Mouse (Mus musculus) C2C12 (cell line): Measurements from ENCODE around the gene Tmem190. TPM values are rescaled to one million over a fixed set of nuclear protein-coding genes. Genes with fewer than 3 reads are reported as not detected.
"Not testable (repeated sequence)": the region's sequence is repeated elsewhere in the genome, so short reads cannot be mapped to it uniquely, and the experiment has no call there.

Experiments used
- H3K27me3 ChIP-seq: one replicate; pipeline ENCODE4 v1.6.1; 2011; ENCODE audit not compliant: control insufficient read depth, insufficient read depth, insufficient read length
- H3K36me3 ChIP-seq: one replicate; pipeline ENCODE4 v1.6.1; 2011; ENCODE audit not compliant: control insufficient read depth, insufficient read depth
- H3K4me3 ChIP-seq: one replicate; pipeline ENCODE4 v1.5.1; 2011; ENCODE audit warnings: mild to moderate bottlenecking, control low read depth; ENCODE audit not compliant: poor library complexity, insufficient read depth, severe bottlenecking
- H3K79me2 ChIP-seq: one replicate; pipeline ENCODE4 v1.6.1; 2011; ENCODE audit not compliant: control insufficient read depth, insufficient read depth
- H3K79me3 ChIP-seq: one replicate; pipeline ENCODE4 v1.6.1; 2011; ENCODE audit warnings: low read depth, control low read depth
- H3ac ChIP-seq: one replicate; pipeline ENCODE3; 2011; ENCODE audit warnings: low read depth; ENCODE audit not compliant: control insufficient read depth, insufficient read length
- CEBPB ChIP-seq: IDR thresholded peaks from one replicate; pipeline ENCODE4 v1.6.1; 2011; ENCODE audit warnings: low read depth, mild to moderate bottlenecking, control low read depth, moderate library complexity
- CTCF ChIP-seq: IDR thresholded peaks from one replicate; pipeline ENCODE4 v1.5.1; 2011; ENCODE audit not compliant: control insufficient read depth, insufficient read depth, insufficient read length
- FOSL1 ChIP-seq: IDR thresholded peaks from one replicate; pipeline ENCODE4 v1.8.0; 2011; ENCODE audit warnings: mild to moderate bottlenecking, low read length; ENCODE audit not compliant: poor library complexity, insufficient read depth, severe bottlenecking
- MAX ChIP-seq: IDR thresholded peaks from one replicate; pipeline ENCODE4 v1.6.1; 2011; ENCODE audit warnings: mild to moderate bottlenecking, control low read depth
- MYOD1 ChIP-seq: IDR thresholded peaks from one replicate; pipeline ENCODE4 v1.6.1; 2011; ENCODE audit warnings: low read depth; ENCODE audit not compliant: control insufficient read depth, insufficient read length
- MYOG ChIP-seq: IDR thresholded peaks from one replicate; pipeline ENCODE4 v1.6.1; 2011; ENCODE audit not compliant: control insufficient read depth, insufficient read length; ENCODE audit errors: extremely low read depth
- USF1 ChIP-seq: IDR thresholded peaks from one replicate; pipeline ENCODE4 v1.6.1; 2011; ENCODE audit warnings: low read depth, mild to moderate bottlenecking, control low read depth, moderate library complexity
- polyA plus RNA-seq: library from polyadenylated mRNA; unstranded; fragments of >200 nt; fragmentation: generic; extraction: Trizol; gene quantifications from one replicate; pipeline ENCODE4 v1.2.1, GENCODE M21; 2012; ENCODE audit warnings: missing spikeins

Gene Tmem190
- polyA plus RNA-seq, 1 experiment: 0.84 TPM

DNA sequence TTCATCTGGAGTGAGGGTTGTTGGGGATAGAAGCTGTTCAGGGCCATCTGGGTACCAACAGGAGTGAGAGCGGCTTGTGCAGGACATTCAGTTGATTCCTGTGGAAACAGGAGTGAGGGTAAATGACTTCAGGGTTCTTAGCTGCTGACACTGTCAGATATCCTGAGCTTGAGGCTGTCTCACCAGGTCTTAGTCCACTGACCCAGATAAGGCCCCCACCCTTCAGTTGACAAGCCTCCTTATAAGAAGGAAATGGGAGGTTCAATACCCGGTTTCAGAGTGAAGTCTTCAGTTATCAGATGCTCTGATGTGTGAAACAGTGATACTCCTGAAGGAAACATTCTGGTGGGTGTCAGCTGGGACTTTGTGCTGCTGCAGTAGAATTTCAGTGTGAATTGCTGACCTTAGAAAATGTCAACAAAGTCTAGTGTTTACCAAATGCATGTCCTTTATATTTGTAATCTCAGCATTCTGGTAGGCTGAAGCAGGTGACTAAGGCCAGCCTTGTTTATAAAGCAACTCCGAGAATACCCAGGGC, 12.0 kb downstream of the Tmem190 start:
- Histone ChIP-seq H3K79me3 (peaks cover 19% of the 10 kb centered on the region), H3K79me2 (peaks cover 27% of the 10 kb centered on the region), H3K4me3 (peak overlapping the region; percentile 60), H3K36me3 (peaks cover 45% of the 10 kb centered on the region), H3ac (peak overlapping the region; percentile 100), H3K27me3 (no peaks in the 10 kb centered on the region)
- TF ChIP-seq MAX (no peak), CTCF (no peak), CEBPB (no peak), FOSL1 (no peak)

DNA sequence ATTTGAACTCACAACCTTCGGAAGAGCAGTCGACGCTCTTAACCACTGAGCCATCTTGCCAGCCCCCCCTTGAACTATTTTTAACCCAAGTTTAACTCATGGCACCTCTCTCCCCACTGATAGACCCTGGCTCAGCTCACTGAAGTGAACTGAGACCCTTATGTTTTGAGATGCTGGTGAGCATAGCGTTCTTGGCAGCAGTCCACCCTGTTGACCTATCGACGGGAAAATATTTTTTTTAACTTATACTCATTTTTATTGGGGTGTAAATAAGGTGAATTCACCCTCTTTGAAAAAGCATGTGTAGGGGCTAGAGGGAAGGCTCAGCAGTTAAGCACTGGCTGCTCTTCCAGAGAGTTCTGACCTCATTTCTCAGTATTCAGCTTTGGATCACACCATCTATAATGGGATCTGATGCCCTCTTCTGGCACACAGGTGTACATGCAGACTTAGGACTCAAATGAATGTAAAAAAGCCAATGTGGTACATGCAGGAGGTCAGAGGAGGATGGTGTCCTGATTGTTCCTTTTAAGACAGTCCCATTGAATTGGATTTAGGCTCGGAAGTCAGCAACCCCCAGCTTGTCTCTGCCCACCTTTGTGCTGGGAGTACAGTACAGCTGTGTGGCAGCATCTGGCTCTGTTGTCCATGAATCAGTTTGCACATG, 13.2 kb downstream of the Tmem190 start:
- Histone ChIP-seq H3K79me3 (peaks cover 19% of the 10 kb centered on the region), H3K79me2 (peaks cover 27% of the 10 kb centered on the region), H3K27me3 (no peaks in the 10 kb centered on the region), H3ac (no peak overlapping the region), H3K4me3 (no peak overlapping the region), H3K36me3 (peaks cover 45% of the 10 kb centered on the region)
- TF ChIP-seq MAX (no peak), MYOD1 (no peak), CTCF (no peak), USF1 (no peak), CEBPB (no peak), MYOG (no peak)

DNA sequence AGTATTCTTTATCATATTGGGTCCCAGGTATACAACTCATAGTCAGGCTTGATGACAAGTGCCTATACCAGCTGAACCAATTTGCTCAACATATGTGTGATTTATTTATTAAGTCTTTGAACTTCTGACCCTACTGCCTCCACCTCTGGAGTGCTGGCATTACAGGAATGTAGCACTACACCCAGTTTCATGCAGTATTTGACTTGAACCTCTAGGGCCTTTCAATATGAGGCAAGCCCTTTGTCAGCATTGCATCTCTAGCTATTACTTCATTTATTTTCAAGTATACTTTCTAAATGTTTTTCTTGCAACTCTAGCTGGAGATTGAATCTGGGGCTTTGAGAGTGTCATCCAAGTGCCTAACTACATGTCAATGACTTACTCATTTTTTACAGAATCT, 19.5 kb downstream of the Tmem190 start:
- Histone ChIP-seq H3ac (no peak overlapping the region), H3K4me3 (no peak overlapping the region), H3K79me3 (no peaks in the 10 kb centered on the region), H3K27me3 (no peaks in the 10 kb centered on the region), H3K36me3 (peaks cover 38% of the 10 kb centered on the region), H3K79me2 (no peaks in the 10 kb centered on the region)
- no peak for TF ChIP-seq CTCF
- TF ChIP-seq CEBPB: no peak
- TF ChIP-seq FOSL1: no peak
- TF ChIP-seq USF1: no peak
- TF ChIP-seq MYOG: no peak
- no peak for TF ChIP-seq MYOD1
- TF ChIP-seq MAX: no peak

DNA sequence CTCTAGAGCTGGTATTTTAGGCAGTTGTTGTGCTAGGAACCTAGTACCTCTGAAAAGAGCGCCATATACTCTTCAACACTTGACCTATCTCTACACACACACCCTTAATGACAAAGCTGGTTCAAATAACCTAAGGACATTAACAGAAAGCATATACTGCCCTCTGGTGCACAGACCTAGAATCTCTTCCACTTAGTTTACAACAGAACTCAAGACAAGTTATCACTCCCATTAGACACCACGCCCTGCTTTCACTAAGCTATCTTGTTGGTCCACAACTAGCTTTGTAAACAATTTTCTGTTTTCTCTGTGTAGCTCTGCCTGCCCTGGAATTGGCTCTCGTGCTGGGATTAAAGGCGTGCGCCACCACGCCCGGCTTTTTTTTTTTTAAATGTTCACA, 24.0 kb downstream of the Tmem190 start:
- H3K79me2 ChIP-seq: peaks cover 34% of the 10 kb centered on the region
- H3K27me3 ChIP-seq: no peaks in the 10 kb centered on the region
- no peak overlapping the region for H3K4me3 ChIP-seq
- H3K36me3 ChIP-seq: peaks cover 69% of the 10 kb centered on the region
- no peak overlapping the region for H3ac ChIP-seq
- H3K79me3 ChIP-seq: peaks cover 35% of the 10 kb centered on the region
- TF ChIP-seq CEBPB (no peak), MYOG (no peak), FOSL1 (no peak), MAX (no peak), MYOD1 (no peak), USF1 (no peak), CTCF (no peak)

DNA sequence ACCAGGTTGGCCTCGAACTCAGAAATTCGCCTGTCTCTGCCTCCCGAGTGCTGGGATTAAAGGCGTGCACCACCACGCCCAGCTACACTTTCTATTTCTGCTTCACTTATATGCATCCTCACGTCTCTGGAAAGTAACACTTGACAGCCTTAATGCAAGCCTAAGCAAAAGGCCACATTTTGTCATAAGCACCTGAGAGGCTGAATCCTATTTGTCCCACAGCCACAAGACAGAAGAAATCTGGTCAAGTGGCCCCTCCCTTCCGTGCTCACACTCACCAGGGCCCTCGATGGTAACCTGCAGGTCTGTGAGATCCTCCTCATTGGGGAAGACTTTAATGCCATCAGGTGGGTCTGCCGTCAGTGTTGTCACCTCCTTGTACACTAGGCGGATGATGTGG, 28.4 kb downstream of the Tmem190 start:
- not testable (repeated sequence) for H3K27me3 ChIP-seq
- H3ac ChIP-seq: peak overlapping the region; percentile 98
- H3K79me3 ChIP-seq: peaks cover 38% of the 10 kb centered on the region
- peaks cover 39% of the 10 kb centered on the region for H3K79me2 ChIP-seq
- H3K36me3 ChIP-seq: peaks cover 49% of the 10 kb centered on the region
- peak overlapping the region; percentile 89 for H3K4me3 ChIP-seq

DNA sequence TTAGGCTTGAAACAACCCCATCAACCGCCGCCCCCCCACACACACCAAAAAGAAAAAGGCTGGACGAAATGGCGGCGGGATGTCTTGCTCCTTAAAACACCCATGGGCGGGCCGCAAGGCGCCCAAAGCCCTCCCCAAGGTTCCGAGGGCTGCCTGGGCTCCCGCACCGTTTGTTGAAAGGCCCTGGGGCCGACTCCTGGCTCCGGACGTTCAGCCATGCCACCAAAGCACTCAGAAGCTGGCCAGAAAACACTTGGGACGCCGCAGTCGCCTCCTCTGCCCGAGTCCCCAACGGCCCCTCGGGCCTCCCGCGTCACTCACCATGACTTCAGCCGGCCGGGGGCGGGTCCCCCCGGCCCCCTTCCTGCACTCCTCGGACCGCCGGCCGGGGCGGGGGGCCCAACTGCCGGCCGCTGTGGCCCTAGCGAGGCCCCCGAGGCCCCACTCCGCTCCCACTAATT, 29.1 kb downstream of the Tmem190 start:
- Histone ChIP-seq H3K27me3 (no peaks in the 10 kb centered on the region), H3K79me2 (peaks cover 39% of the 10 kb centered on the region), H3K36me3 (peaks cover 42% of the 10 kb centered on the region), H3K79me3 (peaks cover 38% of the 10 kb centered on the region), H3K4me3 (peak overlapping the region; percentile 89), H3ac (peak overlapping the region; percentile 98)
- TF ChIP-seq MAX: no peak
- TF ChIP-seq CTCF: no peak
- TF ChIP-seq FOSL1: no peak
- TF ChIP-seq MYOG: no peak
